Comparison of ENCODE assay signal across 23 mouse cellular contexts in genomic region chr5:107192372-107192771, GRCm38 (mm10).
A peak's percentile ranks its signal among the peaks of the same experiment; 100 is the strongest.
DNase-seq lines count a peak whose midpoint lies in the region; ATAC-seq and TF ChIP-seq lines count a peak whose summit lies in the region.
"Had no signal": no experiment of that assay in that cellular context is flagged by ENCODE, and none has a peak within 500 bp of the region (broad histone marks: within the 10 kb centered on the region; RNA-seq: fewer than 3 reads in every experiment).

No protein-coding gene starts in this region.

- no peak for ATAC-seq in hindbrain, postnatal 0 days
- no peak for ATAC-seq in hindbrain, embryonic 11.5 days (ENCODE audit: low FRiP score)
- ATAC-seq: forebrain, postnatal 0 days; liver, postnatal 0 days had no signal

- no peaks in the 10 kb centered on the region for H3K36me3 ChIP-seq in hindbrain, postnatal 0 days (ENCODE audit: insufficient read depth, low read length)
- H3K36me3 ChIP-seq in hindbrain, embryonic 11.5 days (ENCODE audit: control insufficient read depth, insufficient read depth, low read length), result no peaks in the 10 kb centered on the region
- no peaks in the 10 kb centered on the region for H3K36me3 ChIP-seq in limb, embryonic 10.5 days
- H3K36me3 ChIP-seq: embryonic facial prominence, embryonic 13.5 days; heart, embryonic 15.5 days; limb, embryonic 13.5 days; stomach, embryonic 15.5 days had no signal

- H3K9me3 ChIP-seq in hindbrain, postnatal 0 days (ENCODE audit: low read length), result no peaks in the 10 kb centered on the region
- H3K9me3 ChIP-seq in hindbrain, embryonic 11.5 days (ENCODE audit: control insufficient read depth, low read length), result no peaks in the 10 kb centered on the region
- no peaks in the 10 kb centered on the region for H3K9me3 ChIP-seq in limb, embryonic 10.5 days (replicated peaks)
- H3K9me3 ChIP-seq: embryonic facial prominence, embryonic 13.5 days; heart, embryonic 15.5 days; limb, embryonic 13.5 days; stomach, embryonic 15.5 days had no signal

- no peak overlapping the region for H3K4me3 ChIP-seq in hindbrain, postnatal 0 days (ENCODE audit: low read length)
- H3K4me3 ChIP-seq in hindbrain, embryonic 11.5 days (ENCODE audit: low read depth, low read length), result no peak overlapping the region
- H3K4me3 ChIP-seq in limb, embryonic 10.5 days, result no peak overlapping the region
- H3K4me3 ChIP-seq: embryonic facial prominence, embryonic 13.5 days; heart, adult 2 months; heart, embryonic 15.5 days; limb, embryonic 13.5 days; myocyte; stomach, embryonic 15.5 days had no signal

- H3K4me2 ChIP-seq in hindbrain, postnatal 0 days (ENCODE audit: low read depth, low read length), result no peak overlapping the region
- no peak overlapping the region for H3K4me2 ChIP-seq in hindbrain, embryonic 11.5 days (replicated peaks; ENCODE audit: low read depth, low read length)
- H3K4me2 ChIP-seq: embryonic facial prominence, embryonic 13.5 days; heart, embryonic 15.5 days; limb, embryonic 13.5 days; stomach, embryonic 15.5 days had no signal

- TF ChIP-seq CTCF in hindbrain, postnatal 0 days (IDR thresholded peaks at IDR 0.05; ENCODE audit: low read depth), result no peak

- 53% methylated on average over 7 of the region's 7 CpGs for WGBS in hindbrain, postnatal 0 days
- WGBS in hindbrain, embryonic 11.5 days, result 60% methylated on average over 7 of the region's 7 CpGs
- 93% methylated on average over 7 of the region's 7 CpGs for WGBS in limb, embryonic 10.5 days

- no peaks in the 10 kb centered on the region for H3K27me3 ChIP-seq in hindbrain, postnatal 0 days (ENCODE audit: insufficient read depth, low read length)
- H3K27me3 ChIP-seq in hindbrain, embryonic 11.5 days (ENCODE audit: control insufficient read depth, insufficient read depth, low read length), result no peaks in the 10 kb centered on the region
- H3K27me3 ChIP-seq in limb, embryonic 10.5 days (ENCODE audit: low read depth, poor library complexity, severe bottlenecking), result no peaks in the 10 kb centered on the region
- H3K27me3 ChIP-seq: CH12.LX; embryonic facial prominence, embryonic 13.5 days; heart, embryonic 15.5 days; limb, embryonic 13.5 days; stomach, embryonic 15.5 days had no signal

- H3K4me1 ChIP-seq in hindbrain, postnatal 0 days (ENCODE audit: insufficient read depth, low read length), result no peaks in the 10 kb centered on the region
- no peaks in the 10 kb centered on the region for H3K4me1 ChIP-seq in hindbrain, embryonic 11.5 days (replicated peaks; ENCODE audit: control insufficient read depth, insufficient read depth, low read length)
- H3K4me1 ChIP-seq in limb, embryonic 10.5 days, result peaks cover 38% of the 10 kb centered on the region

- no peak overlapping the region for H3K9ac ChIP-seq in hindbrain, postnatal 0 days (replicated peaks; ENCODE audit: low read length)
- no peak overlapping the region for H3K9ac ChIP-seq in hindbrain, embryonic 11.5 days (ENCODE audit: low read depth, low read length)
- H3K9ac ChIP-seq: embryonic facial prominence, embryonic 13.5 days; forebrain, postnatal 0 days; heart, embryonic 15.5 days; limb, embryonic 13.5 days; liver, postnatal 0 days; stomach, embryonic 15.5 days had no signal

- H3K27ac ChIP-seq in hindbrain, postnatal 0 days, result no peak overlapping the region
- H3K27ac ChIP-seq in hindbrain, embryonic 11.5 days (ENCODE audit: low read depth, low read length), result no peak overlapping the region
- 0 out of 2 replicates have a peak overlapping the region, but pooled peaks have one; percentile 21 for H3K27ac ChIP-seq in limb, embryonic 10.5 days
- H3K27ac ChIP-seq: heart, adult 2 months; heart, embryonic 15.5 days; limb, embryonic 13.5 days; stomach, embryonic 15.5 days had no signal

- peak; percentile 46 to 54 for DNase-seq in adrenal gland, postnatal 36 days
- DNase-seq in adrenal gland, postnatal 4 days (ENCODE audit: low spot score in 2 of 2), result no peak
- peak; percentile 21 for DNase-seq in hindbrain, postnatal 0 days (ENCODE audit: low spot score)
- no peak for DNase-seq in hindbrain, embryonic 11.5 days (ENCODE audit: low spot score)
- peak; percentile 77 for DNase-seq in ovary, adult 18-20 months (ENCODE audit: low spot score)
- no peak for DNase-seq in ovary, postnatal 14 days (ENCODE audit: low spot score)
- DNase-seq in limb, embryonic 10.5 days (ENCODE audit: low spot score), result no peak
- DNase-seq: cerebellum, adult 2 months; cerebellum, postnatal 36 days; forebrain, postnatal 0 days; heart, adult 2 months; heart, postnatal 4 days; kidney, adult 2 months; liver, postnatal 0 days; lung, postnatal 10 days; midbrain, embryonic 14.5 days; retina, postnatal 1 day had no signal

Comparison
In these comparisons a context has a peak if more than half of its experiments do, and no peak if none do; other contexts are left out.
1. DNase-seq: peak in adrenal gland, postnatal 36 days (2 of 2), hindbrain, postnatal 0 days (single experiment) and ovary, adult 18-20 months (single experiment); none in adrenal gland, postnatal 4 days (0 of 2), hindbrain, embryonic 11.5 days (single experiment), ovary, postnatal 14 days (single experiment) and limb, embryonic 10.5 days (single experiment).